Mouse (Mus musculus): ENCODE measurements around the gene Dnah6. TPM values are rescaled to one million over a fixed set of nuclear protein-coding genes. Genes with fewer than 3 reads are reported as not detected.

Dnah6 gene
- under 1 TPM in 1 of 2 experiments, not detected in 1; 0.13 TPM for polyA plus RNA-seq (2017; shearing (Covaris generic))

DNA sequence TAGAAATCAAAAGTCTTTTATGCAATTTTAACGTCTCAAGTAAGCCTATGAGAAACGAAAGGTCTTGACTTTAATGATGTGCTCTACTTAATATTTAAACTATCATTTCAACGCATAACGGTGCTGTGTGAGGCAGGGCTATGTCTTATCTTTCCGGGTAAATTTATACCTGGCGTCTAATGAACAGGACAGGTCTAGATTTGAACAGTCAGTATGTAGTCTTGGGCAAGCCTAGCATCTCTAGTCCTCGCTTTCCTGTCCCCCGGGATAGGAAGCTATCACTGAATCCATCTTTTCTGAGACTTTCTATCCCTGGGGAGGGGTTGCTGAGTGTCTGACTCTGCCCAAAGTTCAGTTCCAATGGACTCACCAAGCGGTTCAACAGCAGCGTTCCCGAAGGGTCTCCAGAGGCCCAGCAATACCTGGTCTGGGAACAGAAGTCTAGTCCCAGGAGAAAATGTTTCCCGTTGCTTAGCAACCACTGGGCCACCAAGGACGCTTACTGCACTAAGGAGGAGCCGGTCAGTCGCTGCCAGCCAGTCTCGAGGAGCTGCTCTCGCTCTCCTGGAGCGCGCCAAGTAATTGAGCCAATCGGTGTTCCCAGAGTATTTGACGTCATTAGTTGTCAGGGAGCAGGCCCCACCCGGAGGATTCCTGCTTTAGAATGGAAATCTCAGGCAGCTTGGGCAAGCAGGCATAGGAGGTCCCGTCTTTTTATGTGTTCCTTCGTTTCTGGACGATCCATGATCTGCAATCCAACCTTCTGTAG, at the start of gene Dnah6:
TSS of gene Dnah6 (minus strand) at position 463 of the 769 bp plus-strand sequence.
- ATAC-seq = peak; percentile 92

DNA sequence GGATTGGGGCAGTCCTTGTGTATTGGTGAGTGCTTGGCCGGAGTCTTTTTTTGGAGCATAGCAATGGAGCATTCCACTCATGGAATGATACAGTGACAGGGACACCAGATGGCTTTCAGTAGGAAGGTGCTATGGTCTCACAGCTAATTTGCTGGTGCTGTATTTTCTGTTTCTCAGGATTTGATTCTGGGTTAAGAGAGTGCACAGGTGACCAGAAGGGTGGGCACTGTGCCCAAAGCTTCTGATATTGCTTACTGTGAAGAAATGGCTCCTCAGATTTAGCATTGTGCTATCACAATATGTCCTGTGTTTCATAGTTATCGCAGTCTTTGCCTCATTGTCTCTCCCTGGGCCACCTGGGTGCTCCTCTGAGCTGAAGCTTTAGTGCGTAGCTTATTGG, 47.9 kb upstream of the Dnah6 start:
- ATAC-seq = no peak

DNA sequence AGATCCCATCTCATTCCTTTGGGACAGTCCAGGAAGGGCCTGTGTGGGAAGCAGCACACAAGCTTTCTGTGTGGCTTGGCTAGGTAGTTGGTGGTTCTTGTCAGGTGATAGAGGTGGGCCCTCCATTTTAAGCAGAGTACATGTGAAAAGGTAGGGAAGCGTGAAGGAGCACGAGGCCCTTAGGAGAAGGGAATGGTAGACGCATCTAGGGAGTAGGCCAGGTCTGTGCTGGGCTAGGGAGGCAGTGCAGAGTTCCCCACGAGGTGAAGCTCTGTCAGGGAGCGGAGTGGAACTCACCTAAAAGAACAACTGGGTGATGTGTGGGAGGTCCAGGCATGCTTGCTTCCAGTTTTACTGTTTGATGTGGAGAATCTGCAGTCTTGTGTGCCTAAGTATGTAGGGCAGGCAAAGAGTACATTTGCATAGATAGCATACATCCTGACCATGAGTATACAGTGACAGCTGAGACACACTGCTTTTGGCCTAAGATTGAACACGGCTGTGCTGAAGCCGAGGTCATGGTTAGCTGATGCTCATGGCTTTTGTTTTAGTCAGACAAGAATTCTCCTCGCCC, 46.4 kb upstream of the Dnah6 start:
- no peak for ATAC-seq

DNA sequence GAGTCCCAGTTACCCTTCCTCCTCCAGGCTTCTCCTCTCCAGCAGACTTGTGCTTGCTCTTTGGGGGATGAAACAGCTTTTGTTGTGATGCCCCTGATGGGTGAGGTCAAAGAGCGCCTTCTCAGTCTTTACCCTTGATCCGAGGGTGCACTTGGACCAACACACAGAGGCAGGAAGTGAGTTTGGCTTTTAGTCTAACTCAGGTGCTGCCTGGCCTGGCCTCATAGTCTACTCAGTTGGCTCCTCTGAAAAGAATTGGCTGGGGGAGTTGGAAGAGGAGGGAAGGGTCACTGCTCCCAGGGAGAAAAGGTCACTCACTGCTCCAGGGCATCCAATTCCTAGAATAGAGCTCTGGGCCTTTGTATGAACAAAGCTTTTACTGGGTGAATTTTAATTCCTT, 43.4 kb upstream of the Dnah6 start:
- no peak for ATAC-seq

DNA sequence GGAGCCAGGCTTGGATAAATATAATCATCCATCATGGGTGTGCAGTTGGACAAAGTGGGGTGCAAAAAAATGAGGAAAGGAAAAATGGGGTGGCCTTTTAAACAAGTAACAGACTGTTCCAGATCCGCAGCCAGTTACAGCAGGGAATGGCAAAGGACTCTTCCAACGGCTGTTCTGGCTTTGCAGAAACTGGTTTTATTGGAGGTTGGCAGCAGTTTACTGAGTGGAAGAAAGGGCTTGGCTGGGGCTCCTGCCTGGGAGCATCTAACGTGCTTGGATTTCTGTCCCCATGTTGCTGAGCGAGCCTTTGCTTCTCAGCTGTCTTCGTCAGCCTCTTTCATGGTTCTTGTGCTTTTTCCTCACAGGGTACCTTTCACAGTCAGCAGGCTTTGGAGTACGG, 38.7 kb upstream of the Dnah6 start:
- ATAC-seq = no peak

DNA sequence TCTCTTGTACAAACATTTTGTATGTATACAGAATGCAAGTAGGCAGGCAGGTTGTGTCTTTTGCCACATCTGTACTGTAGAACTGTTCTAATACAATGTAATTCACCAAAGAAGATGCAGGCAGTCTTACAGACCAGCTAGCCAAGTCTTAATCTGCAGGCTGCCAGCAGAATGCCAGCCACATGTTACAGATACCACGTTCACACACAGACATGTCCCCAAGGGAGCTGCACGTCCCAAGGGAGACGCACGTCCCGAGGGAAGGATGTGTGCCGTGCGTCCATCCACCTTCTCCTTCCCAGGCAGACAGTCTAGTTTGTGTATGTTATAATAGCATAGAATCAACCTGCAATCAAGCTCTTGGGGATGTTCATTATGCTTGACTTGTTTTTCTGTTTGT, 35.6 kb upstream of the Dnah6 start:
- ATAC-seq = no peak

DNA sequence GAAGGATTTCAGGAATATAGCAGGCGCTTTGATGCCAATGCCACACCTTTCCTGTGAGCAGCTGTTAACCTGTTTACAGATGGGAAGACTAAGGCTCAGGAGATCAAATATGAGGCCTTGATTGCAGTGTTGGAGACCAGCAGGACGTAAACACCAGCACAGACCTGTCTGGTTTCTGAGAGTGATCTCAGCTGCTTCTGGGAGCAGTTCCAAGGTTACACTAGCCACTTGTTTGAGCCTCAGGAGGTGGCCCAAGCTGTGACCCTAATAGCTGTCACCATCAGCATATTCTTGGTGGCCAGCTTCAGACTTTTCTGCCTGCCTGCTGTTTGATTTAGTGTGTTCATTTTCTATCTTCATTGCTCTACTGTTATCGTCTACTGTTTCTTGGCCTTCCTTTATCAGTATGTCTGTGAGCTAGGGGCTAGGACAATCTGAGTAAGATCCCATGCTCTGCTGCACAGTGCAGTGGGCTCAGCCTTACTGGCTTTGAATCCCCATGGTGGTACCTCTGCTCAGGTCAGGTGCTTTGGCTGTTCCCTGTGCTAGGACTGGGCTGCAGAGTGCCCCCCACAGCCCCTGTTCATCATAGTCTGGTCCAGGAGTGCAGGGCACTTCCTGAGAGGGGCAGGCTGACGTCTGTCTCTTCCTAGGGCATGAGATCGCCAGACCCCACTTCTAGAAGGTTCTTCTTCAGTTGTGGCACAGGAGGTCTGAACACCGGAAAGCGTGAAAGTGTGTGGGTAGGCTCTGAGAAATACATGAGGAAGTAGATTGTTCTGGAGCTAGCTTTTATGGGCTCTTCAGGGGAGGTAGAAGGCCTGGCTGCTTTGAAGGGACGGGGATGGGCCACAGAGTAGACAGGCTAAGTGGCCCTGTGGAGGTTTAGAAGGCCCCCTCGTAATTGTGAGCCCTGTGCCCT, 33.1 kb upstream of the Dnah6 start:
- peak; percentile 68 for ATAC-seq

DNA sequence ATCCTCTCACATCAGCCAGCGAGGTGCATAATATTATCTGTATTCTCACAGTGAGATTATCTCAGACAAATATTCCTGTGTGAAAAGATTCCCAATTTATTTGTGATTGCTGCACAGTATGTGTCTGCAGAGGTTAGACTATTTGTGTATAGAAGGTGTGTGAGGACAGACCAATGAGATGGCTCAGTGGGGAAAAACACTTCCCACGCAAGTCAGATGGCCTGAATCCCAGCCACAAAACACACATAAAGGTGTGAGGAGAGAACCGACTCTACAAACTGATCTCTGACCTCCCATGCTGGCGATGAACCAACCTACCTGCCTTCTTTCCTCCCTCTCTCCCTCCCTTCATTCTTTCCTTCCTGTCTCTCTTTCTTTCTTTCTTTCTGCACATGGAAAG, 32.1 kb upstream of the Dnah6 start:
- no peak for ATAC-seq

DNA sequence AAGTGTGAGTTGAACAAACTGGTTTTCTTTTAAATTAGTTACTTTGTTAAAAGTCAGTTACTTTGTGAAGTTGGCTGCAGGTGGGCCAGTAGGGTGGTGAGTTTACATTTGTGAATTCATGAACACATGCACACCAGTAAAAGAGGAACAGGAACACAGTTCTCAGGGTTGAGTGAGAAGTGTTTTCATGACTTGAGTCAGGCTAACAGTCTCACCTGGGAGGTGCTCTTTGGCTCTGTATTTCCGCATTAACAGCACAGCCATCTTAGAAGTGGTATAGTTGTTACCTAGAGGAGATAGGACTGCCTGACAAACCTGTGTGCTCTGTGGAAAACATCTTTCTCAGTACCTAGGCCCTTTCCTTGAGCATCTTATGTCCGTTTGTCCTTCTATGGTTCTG, 31.6 kb upstream of the Dnah6 start:
- ATAC-seq = no peak

DNA sequence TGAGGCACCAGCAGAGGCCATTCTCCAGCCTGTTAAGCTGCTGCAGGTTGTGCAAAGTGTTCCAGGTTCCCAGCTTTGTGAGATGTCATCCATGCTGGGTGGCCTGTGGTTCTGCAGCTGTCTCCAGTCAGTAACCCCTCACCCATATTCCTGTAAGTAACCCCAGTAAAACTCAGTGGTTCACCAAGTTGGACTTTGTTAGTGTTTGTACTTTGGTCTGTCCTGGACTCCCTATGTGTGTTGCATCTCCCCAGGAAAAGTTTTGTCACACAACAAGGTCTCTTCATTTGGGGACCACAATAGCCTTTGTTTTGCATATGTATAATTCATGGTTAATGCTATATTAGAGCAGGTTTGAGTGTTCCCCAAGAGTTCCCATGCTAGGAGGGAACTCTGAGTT, 30.9 kb upstream of the Dnah6 start:
- no peak for ATAC-seq

DNA sequence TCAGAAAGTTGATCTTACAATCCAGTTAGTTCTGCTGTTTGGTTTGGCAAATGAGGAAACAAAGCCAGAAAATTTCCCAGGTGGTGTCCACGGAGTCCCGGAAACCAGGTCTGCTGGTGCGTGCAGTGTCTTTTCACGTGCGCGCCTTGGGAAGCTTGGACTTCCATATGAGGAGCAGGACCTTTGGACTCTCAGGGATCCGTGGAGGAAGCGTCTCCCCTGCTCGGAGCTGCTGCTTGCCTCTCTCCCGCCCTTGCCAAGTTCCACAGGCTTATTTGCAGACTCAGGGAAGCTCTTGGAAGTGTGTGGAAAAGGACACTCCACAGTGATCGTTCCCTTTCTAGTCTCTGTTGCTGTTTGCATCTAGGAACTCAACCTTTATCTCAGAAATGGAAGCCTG, 29.9 kb upstream of the Dnah6 start:
- no peak for ATAC-seq

DNA sequence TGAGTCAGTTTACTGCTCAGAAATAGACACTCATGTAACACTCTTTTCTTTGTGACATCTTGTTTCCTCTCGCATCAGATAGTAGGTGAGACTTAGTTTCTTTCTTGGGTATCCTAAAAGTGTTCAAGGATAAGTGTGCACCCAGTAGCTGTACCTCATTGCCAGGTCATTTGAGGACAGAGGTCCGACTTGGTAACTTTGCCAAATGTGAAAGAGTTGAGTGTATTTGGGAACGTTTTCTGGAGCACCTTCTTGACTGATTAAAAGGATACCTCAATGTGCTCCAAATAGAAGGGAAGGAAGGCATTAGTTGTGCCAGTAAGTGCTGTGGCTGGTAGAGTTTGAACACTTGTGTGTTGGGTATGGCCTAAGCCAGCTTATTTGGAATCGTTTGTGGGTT, 28.4 kb upstream of the Dnah6 start:
- ATAC-seq = no peak

DNA sequence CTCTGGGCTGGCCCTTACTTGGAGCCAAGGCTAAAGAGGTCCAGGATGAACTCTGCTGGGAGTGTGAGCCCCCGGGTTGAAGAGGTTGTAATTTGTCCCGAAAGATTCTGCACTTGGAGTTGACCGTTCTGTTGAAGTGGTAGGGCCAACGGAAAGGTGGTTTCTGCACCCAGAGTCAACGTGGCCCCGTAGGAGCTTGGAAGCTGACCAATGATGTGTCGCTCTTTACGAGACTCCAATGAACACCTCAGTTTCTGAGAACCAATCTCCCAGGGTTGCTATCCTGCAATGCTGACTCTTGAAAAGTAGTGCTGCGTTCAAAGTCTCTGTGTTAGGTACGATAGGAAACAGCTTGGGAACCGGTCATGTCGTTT, 27.6 kb upstream of the Dnah6 start:
- ATAC-seq = no peak

DNA sequence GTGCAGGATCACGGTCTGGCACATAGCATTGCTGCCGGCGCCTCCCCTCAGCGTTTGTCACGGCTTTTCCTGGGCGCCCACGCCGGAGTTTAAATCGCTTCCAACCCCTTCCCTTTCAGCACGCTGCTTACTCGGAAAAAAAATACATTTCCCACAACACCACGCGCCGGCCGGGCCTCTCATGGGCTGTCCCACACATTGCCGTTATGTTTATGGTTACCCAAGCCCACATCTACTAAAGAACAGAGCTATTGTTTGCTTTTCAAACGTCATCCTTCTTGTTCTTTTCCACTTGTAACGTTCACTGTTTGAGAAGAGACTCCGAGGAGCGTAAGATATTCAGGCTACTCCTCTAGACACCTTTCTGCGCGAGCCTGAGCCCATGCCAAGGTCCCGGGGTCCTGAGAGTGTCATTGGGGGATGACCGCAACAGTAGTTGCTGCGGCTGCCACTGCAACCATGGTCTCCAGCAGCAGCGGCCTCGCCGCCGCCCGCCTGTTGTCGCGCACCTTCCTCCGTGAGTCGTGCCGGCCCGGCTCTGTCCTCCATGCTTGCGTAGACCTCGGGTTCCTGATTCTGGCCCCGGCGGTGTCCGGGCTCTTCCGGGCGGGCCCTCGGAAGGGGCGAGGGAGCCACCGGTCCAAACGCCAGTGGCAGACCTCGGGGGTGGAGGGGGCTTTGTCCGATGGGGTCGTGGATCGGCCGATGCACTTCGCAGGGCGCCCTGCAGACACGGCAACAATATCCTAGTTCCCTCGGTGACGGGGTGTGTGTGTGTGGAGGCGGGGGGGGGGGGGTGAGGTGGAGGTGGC, 27.0 kb upstream of the Dnah6 start, which contains the start of gene Suclg1:
TSS of gene Suclg1 (plus strand) at position 146 of the 812 bp plus-strand sequence.
- ATAC-seq = peak; percentile 89

DNA sequence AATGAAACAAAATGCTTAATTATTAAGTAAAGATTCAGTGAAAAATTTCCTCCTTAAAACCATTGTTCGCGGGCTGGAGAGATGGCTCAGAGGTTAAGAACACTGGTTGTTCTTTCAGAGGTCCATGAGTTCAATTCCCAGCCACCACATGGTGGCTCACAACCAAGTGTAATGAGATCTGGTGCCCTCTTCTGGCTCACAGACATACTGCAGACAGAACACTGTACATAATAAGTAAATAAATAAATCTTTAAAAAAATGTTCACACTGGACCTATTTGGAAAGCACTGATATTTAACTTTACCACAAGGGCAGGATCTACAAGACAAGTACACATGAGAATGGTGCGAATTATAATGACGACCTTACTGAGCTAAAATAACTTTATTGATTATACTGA, 26.0 kb upstream of the Dnah6 start:
- ATAC-seq = no peak

DNA sequence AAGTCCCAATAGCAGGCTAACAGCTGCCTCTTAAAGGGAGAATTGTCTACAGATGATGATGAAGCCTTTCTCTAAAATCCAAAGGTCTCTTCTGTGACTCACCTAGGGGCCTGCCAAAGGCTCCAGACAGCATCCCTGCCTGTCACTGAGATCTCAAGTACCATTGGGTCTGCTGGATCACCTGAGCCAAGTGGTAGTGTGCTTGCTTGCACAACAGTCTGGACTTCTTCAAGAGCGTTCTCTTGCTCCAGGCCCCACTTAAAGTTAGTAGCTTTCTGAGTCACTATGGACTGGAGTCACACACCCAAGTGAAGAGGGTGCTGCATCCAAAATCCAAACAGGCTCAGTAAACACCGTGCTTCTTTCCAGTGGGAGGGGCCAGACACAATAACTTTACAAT, 25.4 kb upstream of the Dnah6 start:
- no peak for ATAC-seq

DNA sequence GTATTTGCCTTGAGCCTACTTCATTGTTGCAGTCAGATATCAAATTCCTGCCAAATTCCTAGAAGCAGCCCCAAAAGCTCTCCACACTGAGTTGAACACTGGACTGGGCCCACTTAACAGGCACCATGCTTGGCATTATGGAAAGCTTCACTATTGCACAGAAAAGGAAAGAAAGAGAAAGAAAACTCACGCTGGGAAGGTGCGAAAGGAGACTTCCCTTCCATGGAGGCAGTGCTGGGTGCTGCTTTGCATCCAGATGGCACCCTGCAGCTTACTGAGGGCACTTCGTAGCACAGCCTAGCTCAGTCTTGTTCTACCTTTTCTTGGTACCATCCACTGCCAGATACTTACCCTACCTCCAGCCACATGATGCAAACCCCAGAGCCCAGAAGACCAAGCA, 14.2 kb upstream of the Dnah6 start:
- ATAC-seq = no peak

DNA sequence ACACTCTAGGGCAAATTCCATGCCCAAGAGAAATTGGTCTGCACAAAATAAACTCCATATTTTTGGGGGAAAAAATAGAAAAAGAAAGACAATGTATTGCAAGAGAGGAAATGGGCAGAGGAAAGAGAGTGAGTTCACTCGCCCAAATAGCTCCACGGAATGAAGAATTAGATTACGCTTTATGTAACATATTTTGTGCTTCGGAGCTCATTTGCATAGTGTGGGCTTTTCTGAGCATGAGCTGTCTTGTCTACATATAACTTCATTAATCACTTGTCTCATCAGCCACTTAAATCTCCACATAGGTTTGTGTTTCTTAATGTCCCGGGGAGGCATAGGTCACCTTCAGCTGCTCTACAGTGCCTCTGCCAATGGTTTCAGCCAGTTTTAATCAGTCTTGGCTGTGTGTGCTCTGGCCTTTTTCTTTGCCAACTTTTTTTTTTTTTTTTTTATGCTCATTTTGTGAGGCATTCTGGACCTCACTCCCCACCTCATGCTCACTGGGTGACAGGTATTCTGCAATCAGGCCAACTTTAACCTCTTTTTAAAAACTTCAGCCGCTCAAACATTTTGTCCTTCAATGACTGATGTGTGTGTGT, 12.9 kb upstream of the Dnah6 start:
- ATAC-seq = no peak

DNA sequence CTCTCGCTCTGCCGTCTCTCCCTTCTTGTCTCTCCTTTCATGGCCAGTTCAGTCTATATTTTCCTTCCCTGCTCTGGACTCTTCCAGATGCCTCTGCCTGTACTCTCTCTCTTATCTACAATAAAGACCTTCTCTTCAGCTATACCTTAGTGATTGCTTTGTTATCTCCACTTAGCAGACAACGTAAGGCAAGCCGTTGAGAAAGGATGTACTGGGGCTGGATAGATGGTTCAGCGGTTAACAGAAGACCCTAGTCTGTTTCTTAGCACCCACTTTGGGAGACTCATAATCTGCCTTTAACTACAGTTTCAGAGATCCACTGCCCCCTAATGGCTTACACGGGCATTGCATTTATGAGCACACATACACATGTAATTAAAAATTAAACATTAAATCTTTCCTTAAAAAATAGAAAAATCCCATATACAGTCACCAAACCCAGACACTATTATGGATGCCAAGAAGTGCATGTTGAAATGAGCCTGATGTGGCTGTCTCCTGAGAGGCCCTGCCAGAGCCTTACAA, 11.8 kb upstream of the Dnah6 start:
- no peak for ATAC-seq

DNA sequence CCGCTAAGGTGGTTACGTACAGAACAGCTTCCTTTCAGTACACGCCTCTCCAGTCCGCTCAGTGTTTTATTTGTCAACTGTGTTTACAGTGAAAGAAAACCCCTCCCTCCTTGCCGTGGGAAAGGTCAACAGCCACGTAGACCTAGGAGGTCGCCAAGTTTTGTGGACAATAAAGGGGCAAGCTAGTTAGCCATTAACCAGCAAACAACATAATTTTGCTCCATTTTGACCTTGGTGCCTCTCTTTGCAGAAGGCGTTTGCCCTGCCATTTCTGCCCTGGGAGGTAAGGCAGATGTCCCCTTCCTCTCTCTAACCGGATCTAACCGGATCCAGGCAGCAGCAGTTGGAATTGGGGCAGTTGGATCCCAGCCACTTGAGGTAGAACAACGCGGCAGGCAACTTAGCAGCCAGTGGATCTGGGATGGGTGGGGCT, 10.7 kb upstream of the Dnah6 start:
- no peak for ATAC-seq

DNA sequence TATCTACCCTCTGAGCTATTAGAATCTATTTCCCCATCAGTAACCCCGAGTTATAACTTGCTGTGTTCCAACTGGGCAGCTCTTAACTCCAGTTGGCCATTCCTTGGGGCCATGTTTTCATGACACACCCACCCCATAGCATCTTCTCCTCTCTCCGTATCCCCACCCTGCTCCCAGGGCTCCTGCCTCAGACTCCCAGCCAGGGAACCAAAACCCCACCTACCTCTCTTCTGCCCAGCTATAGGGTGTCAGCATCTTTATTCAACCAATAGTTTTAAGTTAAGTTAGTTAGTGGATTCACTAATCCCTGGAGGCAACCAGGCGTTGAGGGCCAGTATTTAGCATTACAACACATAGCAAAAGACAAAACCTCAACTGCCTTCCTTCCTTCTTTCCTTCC, 7.4 kb upstream of the Dnah6 start:
- ATAC-seq = no peak

DNA sequence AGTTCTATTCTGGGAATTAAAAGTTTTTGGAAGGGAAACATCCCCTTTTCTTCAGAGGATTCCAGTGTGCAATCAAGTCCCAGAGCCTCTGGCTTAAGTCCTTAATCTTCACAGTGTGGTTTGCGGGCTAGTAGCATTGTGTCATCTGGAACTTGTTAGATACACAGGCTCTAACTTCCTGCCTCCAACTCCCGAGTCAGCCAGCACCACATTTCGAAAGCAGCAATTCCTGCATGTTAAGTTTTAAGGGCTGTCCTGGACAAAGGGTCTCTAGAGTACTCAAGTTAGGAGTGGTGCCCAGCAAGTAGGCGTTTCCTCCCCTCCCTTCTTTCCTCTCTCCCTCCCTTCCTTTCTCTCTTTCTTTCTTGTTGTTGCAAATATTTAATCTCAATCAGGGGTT, 7.0 kb upstream of the Dnah6 start:
- ATAC-seq = no peak

All from activated CD4-positive, CD25-positive, alpha-beta regulatory T cell, adult 4 months (primary cell).